Mouse (Mus musculus): ENCODE data around the gene Clasp1. TPM values are rescaled to one million over a fixed set of nuclear protein-coding genes. Genes with fewer than 3 reads are reported as not detected.

Gene Clasp1
- polyA plus RNA-seq, 1 experiment from 2014 or later, result 22.3 TPM

DNA sequence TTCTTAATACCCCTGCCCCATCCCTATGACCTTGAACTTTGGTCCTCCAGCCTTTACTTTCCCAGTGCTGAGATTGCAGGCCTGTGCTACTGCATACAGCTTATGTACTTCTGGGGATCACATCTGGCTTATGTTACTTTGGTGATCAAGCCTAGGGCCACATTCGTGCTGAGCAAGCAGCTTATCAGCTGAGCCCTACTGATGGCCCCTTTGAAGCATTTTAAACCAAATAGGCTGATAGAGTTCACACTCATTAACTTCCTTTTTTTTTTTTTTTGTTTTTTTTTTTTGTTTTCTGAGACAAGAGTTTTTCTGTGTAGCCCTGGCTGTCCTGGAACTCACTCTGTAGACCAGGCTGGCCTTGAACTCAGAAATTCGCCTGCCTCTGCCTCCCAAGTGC, 164.2 kb downstream of the Clasp1 start:
- no peak overlapping the region for H3K4me2 ChIP-seq
- no peaks in the 10 kb centered on the region for H3K9me3 ChIP-seq (replicated peaks)
- H3K36me3 ChIP-seq, result peaks cover 83% of the 10 kb centered on the region
- H3K4me3 ChIP-seq, result no peak overlapping the region
- no peak overlapping the region for H3K9ac ChIP-seq
- no peak overlapping the region for H3K27ac ChIP-seq
- ATAC-seq, result no peak
- WGBS (ENCODE audit: insufficient replicate concordance), result 65% methylated on average over 2 of the region's 2 CpGs
- H3K27me3 ChIP-seq (replicated peaks), result no peaks in the 10 kb centered on the region
- H3K4me1 ChIP-seq, result no peaks in the 10 kb centered on the region

DNA sequence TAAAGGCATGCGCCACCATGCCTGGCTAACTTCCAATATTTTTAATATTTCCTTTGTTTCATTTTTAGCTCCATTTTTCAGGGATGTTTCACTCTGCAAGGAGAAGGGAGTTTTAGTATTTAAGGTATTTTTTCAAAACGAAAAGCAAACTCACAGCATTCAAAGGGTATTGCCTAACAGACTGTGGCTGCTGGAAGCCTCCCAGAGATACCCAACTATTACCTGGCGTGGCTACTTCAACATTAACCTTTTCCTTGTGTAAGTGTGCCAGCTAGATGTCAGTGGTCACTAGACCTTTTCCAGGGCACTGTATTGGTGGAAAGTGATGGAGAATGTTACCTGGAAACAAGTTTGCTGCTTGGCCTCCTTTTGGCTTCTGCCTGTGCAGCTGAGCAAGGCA, 164.6 kb downstream of the Clasp1 start:
- H3K9ac ChIP-seq, result no peak overlapping the region
- H3K36me3 ChIP-seq, result peaks cover 82% of the 10 kb centered on the region
- H3K9me3 ChIP-seq (replicated peaks), result no peaks in the 10 kb centered on the region
- no peak overlapping the region for H3K4me3 ChIP-seq
- H3K27ac ChIP-seq, result no peak overlapping the region
- no peak overlapping the region for H3K4me2 ChIP-seq
- ATAC-seq, result no peak
- H3K4me1 ChIP-seq, result no peaks in the 10 kb centered on the region
- WGBS (ENCODE audit: insufficient replicate concordance), result 83% methylated on average over 3 of the region's 3 CpGs
- no peaks in the 10 kb centered on the region for H3K27me3 ChIP-seq (replicated peaks)

DNA sequence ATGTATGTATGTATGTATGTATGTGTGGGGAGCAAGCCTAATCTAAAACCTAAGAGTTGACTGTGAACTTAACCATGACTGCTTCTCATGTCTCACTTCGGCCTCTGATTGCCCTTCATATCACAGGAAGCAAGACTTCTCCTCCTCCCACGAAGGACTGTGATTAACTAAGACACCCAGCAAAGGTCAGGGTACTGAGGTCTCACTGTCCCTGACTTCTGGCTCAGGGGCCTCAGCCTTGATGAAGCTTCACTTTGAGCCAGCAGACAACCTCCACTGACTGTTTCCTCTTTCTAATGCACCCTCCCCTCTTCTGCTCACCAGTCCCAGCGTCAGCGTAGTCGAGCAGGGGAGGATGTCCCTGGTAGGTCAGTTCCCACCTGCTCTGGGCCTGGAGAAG, 166.1 kb downstream of the Clasp1 start:
- WGBS (ENCODE audit: insufficient replicate concordance), result 79% methylated on average over 5 of the region's 5 CpGs
- Histone ChIP-seq H3K9me3 (replicated peaks) (no peaks in the 10 kb centered on the region), H3K9ac (no peak overlapping the region), H3K27ac (no peak overlapping the region), H3K4me1 (no peaks in the 10 kb centered on the region), H3K36me3 (peaks cover 74% of the 10 kb centered on the region), H3K4me3 (no peak overlapping the region), H3K4me2 (no peak overlapping the region), H3K27me3 (replicated peaks) (no peaks in the 10 kb centered on the region)
- no peak for ATAC-seq

DNA sequence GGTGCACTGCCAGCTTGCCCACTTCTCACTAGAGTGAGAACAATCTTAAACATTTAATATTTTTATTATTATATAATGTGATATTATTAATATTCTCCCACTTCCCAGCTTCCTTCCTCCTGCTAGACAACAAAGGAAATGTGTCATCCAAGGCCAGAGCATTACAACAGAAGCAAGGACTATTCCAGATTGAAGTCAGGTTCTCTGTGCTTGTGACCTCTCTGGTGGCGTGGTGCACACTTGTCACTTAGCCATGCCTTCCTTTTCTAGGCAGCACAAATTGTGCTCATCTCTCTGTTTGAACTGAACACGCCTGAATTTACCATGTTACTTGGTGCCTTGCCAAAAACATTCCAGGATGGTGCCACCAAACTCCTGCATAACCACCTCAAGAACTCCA, 170.9 kb downstream of the Clasp1 start:
- H3K36me3 ChIP-seq, result peaks cover 73% of the 10 kb centered on the region
- no peak overlapping the region for H3K9ac ChIP-seq
- no peak overlapping the region for H3K27ac ChIP-seq
- no peaks in the 10 kb centered on the region for H3K4me1 ChIP-seq
- H3K27me3 ChIP-seq (replicated peaks), result no peaks in the 10 kb centered on the region
- H3K4me2 ChIP-seq, result no peak overlapping the region
- H3K4me3 ChIP-seq, result no peak overlapping the region
- ATAC-seq, result no peak
- WGBS (ENCODE audit: insufficient replicate concordance), result 78% methylated on average over 2 of the region's 2 CpGs
- H3K9me3 ChIP-seq (replicated peaks), result no peaks in the 10 kb centered on the region

DNA sequence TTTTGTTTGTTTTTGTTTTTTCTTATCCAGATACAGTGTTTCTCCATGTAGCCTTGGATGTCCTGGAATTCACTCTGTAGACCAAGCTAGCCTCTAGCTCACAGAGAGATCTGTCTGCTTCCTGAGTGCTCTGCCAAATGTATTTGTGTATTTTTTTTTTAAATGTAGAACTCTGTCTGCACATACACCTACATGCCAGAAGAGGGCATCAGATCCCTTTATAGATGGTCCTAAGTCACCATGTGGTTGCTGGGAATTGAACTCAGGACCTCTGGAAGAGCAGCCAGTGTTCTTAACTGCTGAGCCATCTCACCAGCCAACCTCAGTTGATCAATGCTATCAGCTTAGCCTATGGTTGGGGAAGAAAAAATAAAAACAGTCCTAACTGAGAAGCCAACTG, 175.7 kb downstream of the Clasp1 start:
- Histone ChIP-seq H3K4me1 (no peaks in the 10 kb centered on the region), H3K9me3 (replicated peaks) (no peaks in the 10 kb centered on the region), H3K27me3 (replicated peaks) (no peaks in the 10 kb centered on the region), H3K4me2 (no peak overlapping the region), H3K9ac (no peak overlapping the region), H3K27ac (no peak overlapping the region), H3K4me3 (no peak overlapping the region), H3K36me3 (peaks cover 77% of the 10 kb centered on the region)
- no peak for ATAC-seq

DNA sequence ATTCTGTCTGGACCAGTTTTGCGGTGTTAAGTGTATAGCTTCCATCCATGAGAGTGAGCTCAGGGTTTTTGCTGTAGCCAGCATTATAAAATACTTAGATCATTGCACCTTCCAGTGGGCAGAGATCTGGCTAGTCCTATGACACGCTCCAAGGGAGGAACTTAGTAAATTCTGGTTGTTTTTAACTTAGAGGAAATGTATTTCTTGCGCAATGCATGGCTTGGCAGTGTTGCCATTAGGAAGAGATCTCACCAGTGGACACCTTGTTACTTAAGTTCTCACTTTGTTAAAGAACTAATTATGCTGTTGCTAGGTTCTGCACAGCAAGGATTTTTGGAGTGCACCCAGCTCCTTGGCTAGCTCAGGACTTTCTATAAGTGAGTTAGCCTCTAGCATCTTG, 178.8 kb downstream of the Clasp1 start:
- H3K9me3 ChIP-seq (replicated peaks), result no peaks in the 10 kb centered on the region
- 85% methylated on average over 3 of the region's 3 CpGs for WGBS (ENCODE audit: insufficient replicate concordance)
- H3K4me1 ChIP-seq, result no peaks in the 10 kb centered on the region
- H3K36me3 ChIP-seq, result peaks cover 74% of the 10 kb centered on the region
- no peaks in the 10 kb centered on the region for H3K27me3 ChIP-seq (replicated peaks)
- H3K4me2 ChIP-seq, result no peak overlapping the region
- no peak for ATAC-seq
- no peak overlapping the region for H3K9ac ChIP-seq
- H3K4me3 ChIP-seq, result no peak overlapping the region
- no peak overlapping the region for H3K27ac ChIP-seq

DNA sequence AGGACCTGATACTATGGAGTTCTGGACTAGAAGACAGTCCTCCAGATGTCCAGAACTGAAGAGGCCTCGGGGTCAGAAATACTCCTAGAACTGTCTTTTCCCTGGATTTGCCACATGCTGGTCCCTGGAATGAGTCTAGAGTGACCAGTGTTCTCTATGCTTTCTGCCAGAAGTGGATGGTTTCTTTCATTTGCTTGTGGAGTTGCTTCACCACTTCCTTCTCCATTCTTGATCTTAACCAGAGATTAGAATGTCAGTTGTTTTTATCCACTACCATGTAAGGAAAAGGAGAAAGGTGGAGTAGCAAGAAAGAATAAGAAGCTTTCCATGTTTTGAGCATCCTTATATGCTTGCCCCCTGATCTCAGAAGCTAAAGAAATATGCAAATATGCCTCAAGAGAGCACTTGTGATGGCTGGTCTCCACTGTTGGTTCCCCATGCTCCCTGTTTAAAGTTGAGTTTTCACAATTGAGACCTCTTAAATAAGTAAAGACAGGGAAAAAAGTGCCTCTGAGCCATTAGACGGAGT, 191.4 kb downstream of the Clasp1 start:
- no peak for ATAC-seq
- Histone ChIP-seq H3K4me3 (no peak overlapping the region), H3K4me2 (no peak overlapping the region), H3K4me1 (no peaks in the 10 kb centered on the region), H3K36me3 (peaks cover 54% of the 10 kb centered on the region), H3K27me3 (replicated peaks) (no peaks in the 10 kb centered on the region), H3K27ac (no peak overlapping the region), H3K9me3 (replicated peaks) (no peaks in the 10 kb centered on the region), H3K9ac (no peak overlapping the region)
- WGBS (ENCODE audit: insufficient replicate concordance), result 77% methylated on average over 2 of the region's 2 CpGs

DNA sequence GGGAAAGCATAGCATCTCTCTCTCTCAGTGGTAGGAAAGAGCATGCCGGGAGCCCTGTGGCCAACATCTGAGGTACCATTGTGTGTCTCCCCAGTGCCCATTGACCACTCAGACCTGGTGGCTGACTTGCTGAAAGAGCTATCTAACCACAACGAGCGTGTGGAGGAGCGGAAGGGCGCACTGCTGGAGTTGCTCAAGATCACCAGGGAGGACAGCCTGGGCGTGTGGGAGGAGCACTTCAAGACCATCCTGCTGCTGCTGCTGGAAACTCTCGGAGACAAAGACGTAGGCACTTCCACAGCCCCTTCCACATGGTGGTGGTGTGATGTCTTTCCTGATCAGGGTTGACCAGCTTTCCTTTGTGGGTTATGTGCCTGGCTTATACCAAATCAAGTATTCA, 192.3 kb downstream of the Clasp1 start:
- Histone ChIP-seq H3K27ac (no peak overlapping the region), H3K4me3 (no peak overlapping the region), H3K36me3 (peaks cover 47% of the 10 kb centered on the region), H3K4me1 (no peaks in the 10 kb centered on the region), H3K9ac (no peak overlapping the region), H3K4me2 (no peak overlapping the region), H3K27me3 (replicated peaks) (no peaks in the 10 kb centered on the region), H3K9me3 (replicated peaks) (no peaks in the 10 kb centered on the region)
- 72% methylated on average over 8 of the region's 8 CpGs for WGBS (ENCODE audit: insufficient replicate concordance)
- no peak for ATAC-seq

DNA sequence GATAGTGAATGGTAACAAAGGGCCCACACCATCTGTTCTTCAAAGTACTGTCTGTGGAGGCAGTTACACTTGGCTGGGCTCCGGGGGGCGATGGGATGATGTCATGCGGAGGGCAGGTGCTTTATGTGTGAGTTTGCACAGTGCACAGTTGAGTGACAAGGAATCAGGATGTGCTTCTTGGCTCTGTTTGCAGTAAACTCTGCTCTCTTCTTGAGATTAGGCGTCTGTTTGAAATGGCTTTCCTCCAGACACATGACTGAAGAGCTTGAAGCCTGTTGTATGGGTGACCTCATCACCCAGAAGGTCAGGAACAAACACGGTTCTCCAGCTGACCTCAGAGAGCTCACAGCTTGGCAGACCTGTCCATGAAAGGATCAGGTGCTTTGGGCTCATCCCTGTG, 200.9 kb downstream of the Clasp1 start:
- Histone ChIP-seq H3K9me3 (replicated peaks) (no peaks in the 10 kb centered on the region), H3K4me3 (no peak overlapping the region), H3K4me1 (peaks cover 4% of the 10 kb centered on the region; the same call in 1 of the 2 replicates), H3K27me3 (replicated peaks) (no peaks in the 10 kb centered on the region), H3K36me3 (peaks cover 56% of the 10 kb centered on the region), H3K9ac (no peak overlapping the region), H3K27ac (no peak overlapping the region), H3K4me2 (no peak overlapping the region)
- no peak; the same call in 1 of the 2 replicates for ATAC-seq
- WGBS (ENCODE audit: insufficient replicate concordance), result 76% methylated on average over 5 of the region's 5 CpGs

DNA sequence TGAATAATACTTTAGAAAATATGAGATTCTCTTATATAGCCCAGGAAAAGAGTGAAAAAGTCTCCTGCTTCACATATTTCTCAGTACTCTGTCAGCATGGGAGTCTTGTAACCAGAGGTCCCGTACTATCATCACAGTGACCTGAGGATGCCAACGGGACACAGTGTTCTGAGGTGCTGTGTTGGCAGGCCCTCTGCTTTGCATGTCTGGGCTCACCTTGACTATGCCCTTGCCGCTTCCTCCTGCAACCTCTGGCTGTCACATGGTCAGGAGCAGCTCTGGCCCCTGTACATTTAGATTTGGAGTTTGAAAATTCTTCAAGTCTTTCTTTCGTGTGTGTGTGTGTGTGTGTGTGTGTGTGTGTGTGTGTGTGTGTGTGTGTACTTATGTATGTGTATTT, 204.1 kb downstream of the Clasp1 start:
- peaks cover 75% of the 10 kb centered on the region for H3K36me3 ChIP-seq
- WGBS (ENCODE audit: insufficient replicate concordance), result 82% methylated on average over 4 of the region's 4 CpGs

DNA sequence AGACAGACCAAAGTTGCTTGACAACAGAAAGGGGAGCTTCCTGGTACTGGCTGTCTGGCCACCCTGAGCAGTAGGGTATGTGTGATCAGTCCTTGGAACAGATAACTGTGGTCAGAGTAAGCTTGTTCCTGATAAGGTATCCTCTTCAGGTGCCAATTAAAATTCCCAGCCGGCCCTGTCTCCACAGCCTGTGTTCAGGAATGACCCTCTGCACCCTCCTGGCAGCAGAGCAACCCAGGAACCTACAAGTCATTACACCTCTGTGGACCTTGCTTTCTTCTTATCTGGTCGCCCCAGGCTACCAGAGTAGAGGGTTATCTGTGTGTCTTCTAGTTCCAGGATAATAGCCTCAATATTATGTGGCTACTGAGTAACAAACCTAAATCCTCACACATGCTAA, 206.5 kb downstream of the Clasp1 start:
- H3K4me1 ChIP-seq, result peaks cover 15% of the 10 kb centered on the region
- H3K27ac ChIP-seq, result no peak overlapping the region
- no peaks in the 10 kb centered on the region for H3K9me3 ChIP-seq (replicated peaks)
- no peak overlapping the region for H3K4me3 ChIP-seq
- ATAC-seq, result peak; percentile 78
- H3K36me3 ChIP-seq, result peaks cover 86% of the 10 kb centered on the region
- no peak overlapping the region for H3K9ac ChIP-seq
- WGBS (ENCODE audit: insufficient replicate concordance), result 36% methylated on average over 2 of the region's 2 CpGs
- H3K4me2 ChIP-seq, result no peak overlapping the region
- H3K27me3 ChIP-seq (replicated peaks), result no peaks in the 10 kb centered on the region

More for the DNA sequence above, 204.1 kb downstream of the Clasp1 start:
- H3K27ac ChIP-seq, result no peak overlapping the region
- H3K4me2 ChIP-seq, result no peak overlapping the region
- no peak for ATAC-seq
- no peak overlapping the region for H3K9ac ChIP-seq
- no peak overlapping the region for H3K4me3 ChIP-seq
- peaks cover 15% of the 10 kb centered on the region for H3K4me1 ChIP-seq
- H3K27me3 ChIP-seq (replicated peaks), result no peaks in the 10 kb centered on the region
- H3K9me3 ChIP-seq (replicated peaks), result no peaks in the 10 kb centered on the region

DNA sequence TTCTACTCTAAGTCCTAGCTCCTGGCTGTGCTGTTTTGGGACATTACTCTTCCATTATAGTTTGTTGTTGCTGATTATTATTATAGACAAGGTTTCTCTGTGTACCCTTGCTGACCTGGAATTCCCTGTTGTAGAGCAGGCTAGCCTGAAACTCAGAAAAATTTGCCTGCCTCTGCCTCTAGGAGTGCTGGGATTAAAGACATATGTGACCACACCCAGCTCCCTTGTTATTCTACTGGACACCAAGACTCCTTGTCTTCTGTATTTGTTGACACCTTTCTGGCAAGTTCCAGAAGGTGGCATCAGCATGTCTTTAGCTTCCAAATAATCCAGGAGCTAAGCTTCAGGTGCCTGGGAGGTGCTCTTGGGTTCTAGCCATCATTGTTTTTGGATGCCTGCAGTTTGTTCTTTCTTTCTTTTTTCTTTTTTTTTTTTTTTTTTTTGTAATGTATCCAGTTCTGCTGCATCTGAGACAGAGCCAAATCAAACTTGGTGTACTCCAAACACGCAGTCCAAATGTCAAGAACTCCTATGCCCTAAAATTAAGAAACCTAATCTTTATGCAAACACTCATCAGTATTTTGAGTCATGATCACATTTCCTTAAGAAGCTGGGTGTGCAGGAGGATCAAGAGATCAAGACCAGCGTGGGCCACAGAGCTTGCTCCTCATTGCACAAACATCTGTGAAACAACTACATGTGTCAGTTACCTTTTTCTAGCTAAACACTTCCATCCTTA, 208.8 kb downstream of the Clasp1 start:
- Histone ChIP-seq H3K4me2 (no peak overlapping the region), H3K27me3 (replicated peaks) (no peaks in the 10 kb centered on the region), H3K9me3 (replicated peaks) (no peaks in the 10 kb centered on the region), H3K4me3 (no peak overlapping the region), H3K4me1 (peaks cover 15% of the 10 kb centered on the region), H3K36me3 (peaks cover 86% of the 10 kb centered on the region), H3K9ac (no peak overlapping the region), H3K27ac (no peak overlapping the region)
- WGBS (ENCODE audit: insufficient replicate concordance), result 77% methylated on average over 2 of the region's 2 CpGs
- no peak for ATAC-seq

DNA sequence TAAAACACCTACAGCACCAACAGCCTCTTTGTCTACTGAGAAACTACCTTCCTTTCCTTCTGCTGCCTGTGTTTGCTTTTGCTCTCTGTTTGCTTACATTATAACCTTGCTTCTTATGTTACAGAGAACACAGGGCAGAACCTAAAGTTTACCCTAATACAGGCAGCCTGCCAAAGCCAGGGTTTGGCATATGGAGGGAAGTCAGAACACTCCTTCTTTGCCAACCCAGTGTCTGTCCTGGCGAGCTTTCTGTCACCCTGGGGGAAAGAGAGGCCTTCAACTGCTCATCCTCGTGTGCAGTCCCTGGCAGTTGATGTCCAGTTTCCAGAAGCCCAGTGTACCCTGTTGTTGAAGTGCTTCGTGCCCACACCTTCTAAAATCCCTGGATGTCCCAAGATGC, 209.5 kb downstream of the Clasp1 start:
- no peaks in the 10 kb centered on the region for H3K27me3 ChIP-seq (replicated peaks)
- H3K4me2 ChIP-seq, result no peak overlapping the region
- ATAC-seq, result no peak
- no peak overlapping the region for H3K9ac ChIP-seq
- peaks cover 15% of the 10 kb centered on the region for H3K4me1 ChIP-seq
- H3K4me3 ChIP-seq, result no peak overlapping the region
- H3K27ac ChIP-seq, result no peak overlapping the region
- H3K36me3 ChIP-seq, result peaks cover 86% of the 10 kb centered on the region
- H3K9me3 ChIP-seq (replicated peaks), result no peaks in the 10 kb centered on the region
- 72% methylated on average over 3 of the region's 3 CpGs for WGBS (ENCODE audit: insufficient replicate concordance)
